Mouse (Mus musculus) CH12.LX (cell line): ENCODE measurements around the gene Usp18. TPM values are rescaled to one million over a fixed set of nuclear protein-coding genes. Genes with fewer than 3 reads are reported as not detected.

ENCODE experiments used
- DNase-seq: peaks from one replicate; pipeline ENCODE4 v3.0.0-alpha.2; 2013; ENCODE audit errors: extremely low read depth
- H3K27ac ChIP-seq: 2 replicates; pipeline ENCODE4 v1.5.1; 2012; ENCODE audit warnings: low read depth, mild to moderate bottlenecking, control low read depth, moderate library complexity; ENCODE audit not compliant: insufficient read depth
- H3K27me3 ChIP-seq: replicated peaks from 2 replicates; pipeline ENCODE3; 2012; ENCODE audit warnings: inconsistent platforms
- H3K36me3 ChIP-seq, 2 experiments: replicated peaks in 1 of 2; 2 replicates each; pipeline versions ENCODE3 to v1.6.1; 2012; ENCODE audit warnings: inconsistent platforms in 1 of 2, low read length in 1 of 2, mild to moderate bottlenecking in 1 of 2, mixed read lengths in 1 of 2, moderate library complexity in 1 of 2; ENCODE audit not compliant: control insufficient read depth in 1 of 2, insufficient read depth in 1 of 2
- H3K4me1 ChIP-seq, 2 experiments: 2 replicates each; pipeline ENCODE4 v1.6.1; 2012; ENCODE audit warnings: inconsistent platforms in 1 of 2, moderate library complexity in 1 of 2; ENCODE audit not compliant: insufficient read depth in 2 of 2, control insufficient read depth in 1 of 2
- H3K4me2 ChIP-seq: 2 replicates; pipeline ENCODE4 v1.6.1; 2012; ENCODE audit warnings: low read depth, mild to moderate bottlenecking, control low read depth; ENCODE audit not compliant: poor library complexity, insufficient read depth, severe bottlenecking
- H3K4me3 ChIP-seq, 3 experiments: fragments of 150-350 bp in 1 of 3; sonication (generic) in 1 of 3; replicated peaks in 1 of 3; 2 replicates each; pipeline versions ENCODE3 to v1.5.1; 2011 to 2012; ENCODE audit warnings: low read depth in 2 of 3, low read length in 2 of 3, mild to moderate bottlenecking in 2 of 3, moderate library complexity in 2 of 3, control low read depth in 1 of 3, improper control_type of control experiment in 1 of 3, inconsistent platforms in 1 of 3, mixed read lengths in 1 of 3; ENCODE audit not compliant: poor library complexity in 1 of 3
- H3K79me2 ChIP-seq: replicated peaks from 2 replicates; pipeline ENCODE4 v1.6.1; 2012; ENCODE audit warnings: mild to moderate bottlenecking, moderate library complexity; ENCODE audit not compliant: control insufficient read depth, poor library complexity, insufficient read depth, severe bottlenecking; ENCODE audit errors: extremely low read depth
- H3K9ac ChIP-seq: 2 replicates; pipeline ENCODE4 v1.6.1; 2012; ENCODE audit warnings: low read depth, mild to moderate bottlenecking, control low read depth, moderate library complexity; ENCODE audit not compliant: insufficient read depth
- H3K9me3 ChIP-seq: replicated peaks from 2 replicates; pipeline ENCODE3; 2012; ENCODE audit warnings: low read length, inconsistent platforms, mixed read lengths
- CTCF ChIP-seq, 2 experiments: IDR thresholded peaks in 1 of 2; conservative IDR thresholded peaks in 1 of 2; 2 replicates each; pipeline ENCODE4 v1.5.1; 2011 to 2012; ENCODE audit warnings: low read depth in 2 of 2, low read length in 2 of 2, improper control_type of control experiment in 1 of 2, inconsistent platforms in 1 of 2, mild to moderate bottlenecking in 1 of 2, moderate library complexity in 1 of 2
- ETS1 ChIP-seq: conservative IDR thresholded peaks from 2 replicates; pipeline ENCODE4 v1.6.1; 2012; ENCODE audit warnings: low read depth, mild to moderate bottlenecking, inconsistent platforms, low read length, improper control_type of control experiment, moderate library complexity
- JUN ChIP-seq: IDR thresholded peaks from 2 replicates; pipeline ENCODE4 v1.6.1; 2011; ENCODE audit warnings: low read depth, mild to moderate bottlenecking, low read length, improper control_type of control experiment, moderate library complexity; ENCODE audit not compliant: insufficient read depth
- MAX ChIP-seq: IDR thresholded peaks from 2 replicates; pipeline ENCODE4 v1.6.1; 2011; ENCODE audit warnings: low read length, improper control_type of control experiment
- MAZ ChIP-seq: IDR thresholded peaks from 2 replicates; pipeline ENCODE4 v1.6.1; 2012; ENCODE audit warnings: low read depth, mild to moderate bottlenecking, inconsistent platforms, low read length, improper control_type of control experiment, moderate library complexity
- MXI1 ChIP-seq: IDR thresholded peaks from 2 replicates; pipeline ENCODE4 v1.6.1; 2011; ENCODE audit warnings: mild to moderate bottlenecking, low read depth, low read length, improper control_type of control experiment
- NELFE ChIP-seq: IDR thresholded peaks from 2 replicates; pipeline ENCODE4 v1.6.1; 2011; ENCODE audit warnings: low read depth, low read length, improper control_type of control experiment
- POLR2A ChIP-seq: IDR thresholded peaks from 2 replicates; pipeline ENCODE4 v1.6.1; 2011; ENCODE audit warnings: low read depth, mild to moderate bottlenecking, improper control_type of control experiment, low read length
- POLR2AphosphoS2 ChIP-seq: IDR thresholded peaks from 2 replicates; pipeline ENCODE4 v1.6.1; 2011; ENCODE audit warnings: low read depth, low read length, improper control_type of control experiment
- RAD21 ChIP-seq: IDR thresholded peaks from 2 replicates; pipeline ENCODE4 v1.6.1; 2011; ENCODE audit warnings: low read depth, mild to moderate bottlenecking, low read length, improper control_type of control experiment, moderate library complexity
- RCOR1 ChIP-seq: conservative IDR thresholded peaks from 2 replicates; pipeline ENCODE4 v1.6.1; 2012; ENCODE audit warnings: low read depth, mild to moderate bottlenecking, inconsistent platforms, low read length, improper control_type of control experiment
- SMC3 ChIP-seq: IDR thresholded peaks from 2 replicates; pipeline ENCODE4 v1.6.1; 2011; ENCODE audit warnings: low read depth, low read length, improper control_type of control experiment
- TBP ChIP-seq: conservative IDR thresholded peaks from 2 replicates; pipeline ENCODE4 v1.6.1; 2011; ENCODE audit warnings: low read depth, low read length, improper control_type of control experiment
- TCF12 ChIP-seq: IDR thresholded peaks from 2 replicates; pipeline ENCODE4 v1.6.1; 2014; ENCODE audit warnings: low read depth, mild to moderate bottlenecking, inconsistent platforms, low read length, improper control_type of control experiment
- UBTF ChIP-seq: IDR thresholded peaks from 2 replicates; pipeline ENCODE4 v1.6.1; 2012; ENCODE audit warnings: low read depth, mild to moderate bottlenecking, inconsistent platforms, low read length, improper control_type of control experiment, moderate library complexity
- USF1 ChIP-seq: IDR thresholded peaks from 2 replicates; pipeline ENCODE4 v1.6.1; 2014; ENCODE audit warnings: low read depth, mild to moderate bottlenecking, inconsistent platforms, low read length, improper control_type of control experiment
- dilution Hi-C: fragments of 300-500 bp; cut with MboI; formaldehyde crosslinking; loops from 2 replicates; pipeline ENCODE4 v1.14.3; 2020; ENCODE audit warnings: low sequenced_read_pairs; ENCODE audit not compliant: extremely low pct_unique_long_range_greater_than_20kb, extremely low pct_ligation_motif_present
- in situ Hi-C: fragments of 300-500 bp; cut with MboI; formaldehyde crosslinking; loops from 3 replicates; pipeline ENCODE4 v1.14.3; 2019; ENCODE audit warnings: low sequenced_read_pairs, low pct_ligation_motif_present, low pct_unique_long_range_greater_than_20kb, mixed read lengths
- polyA plus RNA-seq: library from polyadenylated mRNA; unstranded; fragments of >175 nt; gene quantifications from 2 replicates; pipeline ENCODE4 v1.2.1, GENCODE M21; 2012; ENCODE audit warnings: low read depth; ENCODE audit not compliant: insufficient read length
- total RNA-seq, 2 experiments: library from RNA; depleted of rRNA; stranded (reverse); fragments of 300-350 nt in 1 of 2; fragments of >200 nt in 1 of 2; gene quantifications; 2 replicates each; pipeline ENCODE4 v1.2.3; 2012 to 2014

Gene Usp18
- total and polyA plus RNA-seq, 3 experiments = 0.36 to 1.5 (median 1.3) TPM

DNA sequence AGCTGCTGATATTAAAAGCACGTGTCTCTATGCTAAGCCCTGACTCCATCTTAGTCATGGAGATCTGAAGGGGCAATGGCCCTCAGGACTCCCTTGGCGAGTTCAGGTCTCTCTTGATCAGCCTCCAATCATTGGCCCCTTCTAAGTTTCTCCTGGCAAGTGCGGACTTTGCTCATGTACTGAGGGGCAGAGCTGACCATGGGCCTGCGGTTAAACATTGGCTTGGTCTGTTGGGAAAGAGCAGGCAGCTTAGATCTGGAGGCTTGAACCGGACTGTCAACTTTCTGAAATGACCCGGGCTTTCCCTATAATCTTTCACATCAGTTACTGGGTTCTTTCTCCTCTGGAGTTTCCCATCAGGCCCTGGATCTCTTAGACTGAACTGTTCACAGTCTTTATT is 65.3 kb downstream of the Usp18 start:
- Histone ChIP-seq H3K9me3 (no peaks in the 10 kb centered on the region), H3K9ac (no peak overlapping the region)

DNA sequence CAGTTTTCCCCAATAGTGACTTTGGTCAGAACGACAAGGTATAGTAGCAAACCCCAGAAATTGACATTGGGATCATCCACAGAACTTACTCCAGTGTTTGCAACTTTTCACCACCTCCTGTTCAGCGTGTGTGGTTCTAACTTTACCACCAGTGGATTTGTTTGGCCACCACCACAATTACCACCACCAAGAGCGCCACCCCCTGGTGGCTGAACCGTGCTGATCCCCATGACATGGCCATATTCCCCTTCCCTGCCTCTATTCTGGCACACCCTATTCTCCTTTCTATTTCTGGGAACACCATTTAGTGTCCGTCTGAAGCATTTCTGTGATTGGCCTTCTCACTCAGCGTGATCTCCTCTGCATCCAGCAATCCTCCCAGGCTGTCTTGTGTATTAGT is 73.4 kb downstream of the Usp18 start:
- Histone ChIP-seq H3K27ac (no peak overlapping the region), H3K4me3 (no peak overlapping the region), H3K27me3 (peaks cover 33% of the 10 kb centered on the region), H3K4me1 (peaks cover 0 to 4% of the 10 kb centered on the region in 2 experiments; a peak in 1 of 4 replicates), H3K79me2 (no peaks in the 10 kb centered on the region), H3K9ac (no peak overlapping the region), H3K4me2 (no peak overlapping the region), H3K36me3 (no peaks in the 10 kb centered on the region), H3K9me3 (no peaks in the 10 kb centered on the region)
- in situ Hi-C loops = loop anchor here (5.0 kb wide), 1 partner anchor 52 kb away; no protein-coding TSS in a partner anchor
- no peak for DNase-seq
- dilution Hi-C loops = no loop called here
- TF ChIP-seq RCOR1 (no peak), TCF12 (no peak), RAD21 (peak; percentile 31), SMC3 (peak; percentile 61), UBTF (no peak), CTCF (conservative IDR thresholded peaks at IDR 0.05 in 1 of 2, IDR thresholded peaks at IDR 0.05 in 1 of 2; ENCODE audit: low read depth in 2 of 2, low read length in 2 of 2) (peak; percentile 7 to 62; a peak in 2 of 4 replicates), ETS1 (no peak)

More for the DNA sequence above, 65.3 kb downstream of the Usp18 start:
- in situ Hi-C loops (no loop called here), dilution Hi-C loops (no loop called here)
- Histone ChIP-seq H3K27me3 (peaks cover 53% of the 10 kb centered on the region), H3K4me2 (no peak overlapping the region), H3K36me3 (no peaks in the 10 kb centered on the region), H3K4me1 (no peaks in the 10 kb centered on the region; a peak in 1 of 4 replicates), H3K4me3 (no peak overlapping the region), H3K79me2 (no peaks in the 10 kb centered on the region), H3K27ac (no peak overlapping the region)
- no peak for TF ChIP-seq ETS1
- TF ChIP-seq POLR2AphosphoS2 = no peak
- TF ChIP-seq MAZ = no peak
- TF ChIP-seq MAX = no peak
- no peak for TF ChIP-seq JUN
- TF ChIP-seq USF1 = no peak
- no peak for TF ChIP-seq NELFE
- TF ChIP-seq MXI1 = no peak
- no peak for TF ChIP-seq TCF12
- TF ChIP-seq CTCF (conservative IDR thresholded peaks at IDR 0.05 in 1 of 2, IDR thresholded peaks at IDR 0.05 in 1 of 2; ENCODE audit: low read depth in 2 of 2, low read length in 2 of 2) = no peak
- TF ChIP-seq TBP = no peak
- no peak for TF ChIP-seq POLR2A
- DNase-seq = no peak

Other genes with a start within 250 kb of the Usp18 start
- 22.1 and 26.8 TPM in 2 replicates for gene Mical3, start 114.9 kb upstream of the Usp18 start, total RNA-seq (2012; rRNA removed)
- 7.9 and 10.2 TPM in 2 replicates for gene Mical3, start 114.9 kb upstream of the Usp18 start, total RNA-seq (2014; rRNA removed)
- gene Mical3, start 114.9 kb upstream of the Usp18 start, polyA plus RNA-seq = 56.3 and 61.3 TPM in 2 replicates
- 3.3 TPM in 2 replicates for gene Pex26, start 62.2 kb upstream of the Usp18 start, total RNA-seq (2012; rRNA removed)
- 2.6 and 2.8 TPM in 2 replicates for gene Pex26, start 62.2 kb upstream of the Usp18 start, total RNA-seq (2014; rRNA removed)
- gene Pex26, start 62.2 kb upstream of the Usp18 start, polyA plus RNA-seq = 3.2 and 3.9 TPM in 2 replicates
- not detected in 2 replicates for gene Tuba8, start 35.2 kb upstream of the Usp18 start, total RNA-seq (2012; rRNA removed)
- not detected in 2 replicates for gene Tuba8, start 35.2 kb upstream of the Usp18 start, total RNA-seq (2014; rRNA removed)
- gene Tuba8, start 35.2 kb upstream of the Usp18 start, polyA plus RNA-seq = not detected in 2 replicates
- 9.6 and 12.3 TPM in 2 replicates for gene Slc6a13, start 54.3 kb downstream of the Usp18 start, total RNA-seq (2012; rRNA removed)
- gene Slc6a13, start 54.3 kb downstream of the Usp18 start, total RNA-seq (2014; rRNA removed) = 12.7 and 15.4 TPM in 2 replicates
- gene Slc6a13, start 54.3 kb downstream of the Usp18 start, polyA plus RNA-seq = 17.4 and 21.5 TPM in 2 replicates
- gene Slc6a12, start 97.2 kb downstream of the Usp18 start, total RNA-seq (2012; rRNA removed) = 0.50 and 0.55 TPM in 2 replicates
- 2.5 and 3.7 TPM in 2 replicates for gene Slc6a12, start 97.2 kb downstream of the Usp18 start, total RNA-seq (2014; rRNA removed)
- gene Slc6a12, start 97.2 kb downstream of the Usp18 start, polyA plus RNA-seq = 2.5 and 2.8 TPM in 2 replicates
- gene Iqsec3, start 227.8 kb downstream of the Usp18 start, total RNA-seq (2012; rRNA removed) = not detected in 2 replicates
- not detected in 2 replicates for gene Iqsec3, start 227.8 kb downstream of the Usp18 start, total RNA-seq (2014; rRNA removed)
- not detected in 2 replicates for gene Iqsec3, start 227.8 kb downstream of the Usp18 start, polyA plus RNA-seq